Mouse (Mus musculus): ENCODE data around the gene Psmc1.

DNA sequence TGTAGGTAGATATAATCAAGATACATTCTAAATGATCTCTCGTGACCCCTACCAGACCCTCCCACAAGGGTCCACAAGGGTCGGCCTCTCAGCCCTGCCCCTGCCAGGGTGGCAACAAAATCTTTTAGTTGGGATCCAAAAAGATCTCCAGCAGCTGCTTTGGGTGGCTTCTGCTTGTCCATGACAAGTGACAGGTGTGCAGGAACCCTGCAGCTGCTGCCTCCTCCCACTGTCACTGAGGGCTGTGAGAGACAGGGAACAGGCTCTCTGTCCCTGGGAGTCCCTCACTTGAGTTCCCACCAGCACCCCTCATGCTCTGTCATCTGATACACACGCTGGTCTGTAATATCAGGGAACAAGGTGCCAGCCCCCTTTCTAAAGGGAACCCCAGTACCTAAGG, 8.3 kb upstream of the Psmc1 start:
- TF ChIP-seq CTCF (IDR thresholded peaks at IDR 0.05; ENCODE audit: low read depth) (no peak), EP300 (IDR thresholded peaks at IDR 0.05; ENCODE audit: low read depth) (no peak)
